Mouse (Mus musculus): ENCODE results near the gene Kpnb1. TPM values are rescaled to one million over a fixed set of nuclear protein-coding genes. Genes with fewer than 3 reads are reported as not detected.
"Not testable (repeated sequence)": the region's sequence is repeated elsewhere in the genome, so short reads cannot be mapped to it uniquely, and the experiment has no call there.

Gene Kpnb1
- polyA plus RNA-seq, 1 experiment = 129 TPM

- DNase-seq (ENCODE audit: low read depth) = peak; percentile 40
- TF ChIP-seq POLR2A (IDR thresholded peaks at IDR 0.05; ENCODE audit: borderline replicate concordance, extremely low read depth, insufficient read depth, insufficient read length, poor library complexity, severe bottlenecking) = no peak
- peak; percentile 75; the same call in 1 of the 2 replicates for TF ChIP-seq CTCF (IDR thresholded peaks at IDR 0.05; ENCODE audit: borderline replicate concordance, extremely low read depth, insufficient read depth, insufficient read length)
Observed at GRCm38 (mm10) chr11:97198601-97199000, 10.9 kb upstream of the Kpnb1 start.

- no peak for DNase-seq (ENCODE audit: low read depth)
- TF ChIP-seq POLR2A (IDR thresholded peaks at IDR 0.05; ENCODE audit: borderline replicate concordance, extremely low read depth, insufficient read depth, insufficient read length, poor library complexity, severe bottlenecking) (no peak), CTCF (IDR thresholded peaks at IDR 0.05; ENCODE audit: borderline replicate concordance, extremely low read depth, insufficient read depth, insufficient read length) (no peak)
Observed at GRCm38 (mm10) chr11:97197021-97197420, 9.3 kb upstream of the Kpnb1 start.

DNA sequence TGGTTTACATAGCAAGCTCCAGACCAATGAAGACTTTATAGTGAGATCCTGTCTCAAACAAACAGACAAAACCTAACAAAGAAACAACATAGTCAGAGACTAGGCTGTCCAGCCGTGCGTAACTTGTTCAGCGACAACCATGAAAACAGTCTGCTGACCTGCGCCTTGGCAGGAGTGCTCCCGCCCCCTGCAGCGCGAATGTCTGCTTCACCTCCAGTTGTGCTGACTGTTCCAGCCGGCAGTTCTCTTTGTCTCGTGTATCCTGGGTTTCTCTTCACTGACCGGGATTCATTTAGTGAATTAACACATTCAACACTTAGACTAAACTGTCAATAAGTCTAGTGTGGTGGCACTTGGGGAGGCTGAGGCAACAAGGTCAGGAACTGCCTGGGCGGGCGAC is 8.9 kb upstream of the Kpnb1 start:
- no peak for TF ChIP-seq POLR2A (IDR thresholded peaks at IDR 0.05; ENCODE audit: borderline replicate concordance, extremely low read depth, insufficient read depth, insufficient read length, poor library complexity, severe bottlenecking)
- no peak for TF ChIP-seq CTCF (IDR thresholded peaks at IDR 0.05; ENCODE audit: borderline replicate concordance, extremely low read depth, insufficient read depth, insufficient read length)
- no peak for DNase-seq (ENCODE audit: low read depth)

DNA sequence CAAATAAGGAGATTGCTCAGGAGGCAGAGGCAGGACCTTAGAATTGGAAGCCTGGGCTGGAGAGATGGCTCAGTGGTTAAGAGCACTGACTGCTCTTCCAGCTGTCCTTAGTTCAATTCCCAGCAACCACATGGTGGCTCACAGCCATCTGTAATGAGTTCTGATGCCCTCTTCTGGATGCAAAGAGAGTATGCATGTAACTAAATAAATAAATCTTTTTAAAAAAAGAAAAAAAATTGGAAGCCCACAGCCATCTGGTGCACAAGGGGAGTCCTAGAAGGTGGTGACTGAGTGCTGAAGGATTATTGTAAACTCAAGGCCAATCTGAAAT is 4.9 kb upstream of the Kpnb1 start:
- peak; percentile 5 for DNase-seq (ENCODE audit: low read depth)
- TF ChIP-seq CTCF (IDR thresholded peaks at IDR 0.05; ENCODE audit: borderline replicate concordance, extremely low read depth, insufficient read depth, insufficient read length) (no peak), POLR2A (IDR thresholded peaks at IDR 0.05; ENCODE audit: borderline replicate concordance, extremely low read depth, insufficient read depth, insufficient read length, poor library complexity, severe bottlenecking) (no peak)

DNA sequence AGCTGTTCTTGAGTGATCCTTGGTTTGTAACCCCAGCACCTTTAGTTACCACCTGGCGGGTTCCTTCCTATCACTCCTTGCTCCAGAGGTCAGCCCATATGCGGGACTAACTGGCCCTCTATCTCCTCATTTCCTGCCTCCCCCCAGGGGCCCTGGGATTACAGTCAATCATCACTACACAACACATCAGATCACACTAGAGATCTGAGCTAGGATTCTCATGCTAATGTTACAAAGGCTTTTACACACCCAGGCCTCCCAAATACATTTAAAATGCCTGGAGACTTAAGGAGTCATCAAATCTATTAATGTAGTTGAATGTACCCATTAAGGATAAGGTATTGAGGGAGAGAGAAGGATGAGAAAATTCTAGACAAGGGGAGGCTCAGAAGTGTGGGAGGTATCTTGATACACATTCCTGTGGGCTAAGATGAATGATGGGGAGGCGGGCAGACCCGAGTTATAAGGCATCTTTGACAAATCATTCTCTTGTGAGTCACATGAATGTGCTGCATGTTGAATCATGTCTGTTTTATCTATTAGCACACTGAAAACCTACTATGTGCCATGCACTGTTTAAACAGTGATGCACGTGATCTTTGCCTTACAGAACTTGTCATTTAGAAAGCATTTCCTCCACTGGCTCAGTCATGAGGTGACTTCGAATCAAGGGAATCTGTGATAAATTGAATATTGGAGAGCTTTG is 4.4 kb upstream of the Kpnb1 start:
- DNase-seq (ENCODE audit: low read depth) = no peak
- no peak for TF ChIP-seq CTCF (IDR thresholded peaks at IDR 0.05; ENCODE audit: borderline replicate concordance, extremely low read depth, insufficient read depth, insufficient read length)
- no peak for TF ChIP-seq POLR2A (IDR thresholded peaks at IDR 0.05; ENCODE audit: borderline replicate concordance, extremely low read depth, insufficient read depth, insufficient read length, poor library complexity, severe bottlenecking)

DNA sequence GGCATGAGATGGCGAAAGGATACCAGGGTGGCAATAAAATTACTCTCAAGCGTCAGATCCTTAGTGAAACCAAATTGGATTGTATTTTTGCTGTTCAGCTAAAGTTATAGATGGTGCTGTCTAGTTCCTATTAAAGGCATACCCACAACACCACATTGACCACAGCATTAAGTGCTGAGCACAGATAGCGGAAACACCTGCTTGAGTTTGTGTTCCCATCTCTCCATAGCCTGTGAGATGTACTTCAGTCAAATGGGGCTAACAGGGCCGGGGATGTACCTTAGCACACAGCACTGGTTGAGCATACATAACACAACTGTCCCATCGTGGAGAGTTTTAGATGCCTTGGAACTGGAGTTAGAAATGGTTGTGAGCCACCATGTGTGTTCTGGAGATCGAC is 3.3 kb upstream of the Kpnb1 start:
- no peak for DNase-seq (ENCODE audit: low read depth)
- TF ChIP-seq POLR2A (IDR thresholded peaks at IDR 0.05; ENCODE audit: borderline replicate concordance, extremely low read depth, insufficient read depth, insufficient read length, poor library complexity, severe bottlenecking) (no peak), CTCF (IDR thresholded peaks at IDR 0.05; ENCODE audit: borderline replicate concordance, extremely low read depth, insufficient read depth, insufficient read length) (no peak)

DNA sequence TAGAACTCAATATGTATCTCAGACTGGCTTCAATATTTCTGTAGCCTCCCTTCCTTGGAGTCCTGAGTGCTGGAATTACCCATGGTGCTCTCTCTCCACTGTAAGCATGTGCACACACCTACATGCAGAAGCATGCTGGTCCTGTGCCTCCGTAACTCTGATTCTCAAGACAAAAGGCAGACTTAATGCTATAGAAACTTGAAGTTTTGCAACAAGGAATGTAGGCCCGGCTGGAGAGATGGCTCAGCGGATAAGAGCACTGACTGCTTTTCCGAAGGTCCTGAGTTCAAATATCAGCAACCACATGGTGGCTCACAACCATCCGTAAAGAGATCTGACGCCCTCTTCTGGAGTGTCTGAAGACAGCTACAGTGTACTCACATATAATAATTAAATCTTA is 2.0 kb upstream of the Kpnb1 start:
- not testable (repeated sequence) for DNase-seq (ENCODE audit: low read depth)

GRCm38 (mm10) chr11:97189231-97189630 is 1.6 kb upstream of the Kpnb1 start:
- DNase-seq (ENCODE audit: low read depth) = no peak
- no peak for TF ChIP-seq CTCF (IDR thresholded peaks at IDR 0.05; ENCODE audit: borderline replicate concordance, extremely low read depth, insufficient read depth, insufficient read length)
- no peak for TF ChIP-seq POLR2A (IDR thresholded peaks at IDR 0.05; ENCODE audit: borderline replicate concordance, extremely low read depth, insufficient read depth, insufficient read length, poor library complexity, severe bottlenecking)

DNA sequence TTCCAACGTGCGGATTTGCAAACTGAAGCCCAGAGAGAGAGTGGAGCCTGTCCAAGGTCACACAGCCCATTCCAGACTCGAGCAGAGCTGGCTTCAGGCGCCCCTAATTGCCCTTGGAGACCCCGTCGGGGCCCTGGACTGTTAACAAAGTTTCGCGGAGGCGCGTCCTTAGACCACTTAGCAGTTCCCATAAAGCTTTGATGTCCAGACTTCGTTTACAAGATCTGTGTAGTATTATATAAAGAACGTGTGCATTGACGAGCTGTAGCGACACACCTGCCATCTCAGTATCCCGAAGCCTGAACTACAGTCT is 918 bp upstream of the Kpnb1 start:
- no peak for DNase-seq (ENCODE audit: low read depth)
- TF ChIP-seq POLR2A (IDR thresholded peaks at IDR 0.05; ENCODE audit: borderline replicate concordance, extremely low read depth, insufficient read depth, insufficient read length, poor library complexity, severe bottlenecking) = no peak
- TF ChIP-seq CTCF (IDR thresholded peaks at IDR 0.05; ENCODE audit: borderline replicate concordance, extremely low read depth, insufficient read depth, insufficient read length) = no peak

DNA sequence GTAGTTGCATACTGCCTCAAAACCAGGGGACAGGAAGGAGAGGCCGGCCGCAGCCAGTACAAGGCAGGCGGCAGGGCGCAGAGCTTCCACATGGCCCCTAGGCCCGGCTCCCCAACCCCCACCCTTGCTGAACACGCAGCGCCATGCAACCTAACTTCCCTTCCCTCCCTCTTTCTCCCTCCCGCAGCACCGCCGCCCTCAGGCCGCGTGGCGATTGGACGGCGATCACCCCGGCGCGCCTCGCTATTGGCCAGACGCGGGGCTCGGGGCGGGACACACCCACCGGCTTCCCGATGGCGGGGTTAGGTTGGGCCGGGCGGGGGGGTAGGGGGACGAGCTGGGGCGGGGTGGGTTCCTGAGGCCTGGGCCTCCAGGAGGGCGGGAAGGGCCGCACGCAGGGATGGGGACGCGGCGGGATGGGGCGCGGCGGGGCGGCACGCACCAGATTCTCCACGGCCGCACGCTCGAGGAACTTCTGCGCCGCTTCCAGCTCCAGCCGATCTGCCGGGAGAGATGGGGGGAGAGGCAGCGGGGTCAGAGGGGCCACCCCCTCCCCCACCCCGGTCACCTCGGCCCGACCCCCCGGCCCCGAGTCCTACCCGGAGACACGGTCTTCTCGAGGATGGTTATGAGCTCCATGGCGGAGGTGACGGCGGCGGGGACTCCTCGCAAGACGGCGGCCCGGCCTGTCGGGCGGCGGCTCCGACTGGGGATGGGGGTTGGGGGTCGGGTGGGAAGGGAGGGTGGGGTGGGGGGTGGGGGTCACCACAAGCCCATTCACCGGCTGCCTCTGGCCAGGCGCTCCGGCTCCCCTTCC is 526 bp downstream of the Kpnb1 start:
- peak; percentile 99 for DNase-seq (ENCODE audit: low read depth)
- TF ChIP-seq CTCF (IDR thresholded peaks at IDR 0.05; ENCODE audit: borderline replicate concordance, extremely low read depth, insufficient read depth, insufficient read length) (no peak), POLR2A (IDR thresholded peaks at IDR 0.05; ENCODE audit: borderline replicate concordance, extremely low read depth, insufficient read depth, insufficient read length, poor library complexity, severe bottlenecking) (peak; percentile 65)

DNA sequence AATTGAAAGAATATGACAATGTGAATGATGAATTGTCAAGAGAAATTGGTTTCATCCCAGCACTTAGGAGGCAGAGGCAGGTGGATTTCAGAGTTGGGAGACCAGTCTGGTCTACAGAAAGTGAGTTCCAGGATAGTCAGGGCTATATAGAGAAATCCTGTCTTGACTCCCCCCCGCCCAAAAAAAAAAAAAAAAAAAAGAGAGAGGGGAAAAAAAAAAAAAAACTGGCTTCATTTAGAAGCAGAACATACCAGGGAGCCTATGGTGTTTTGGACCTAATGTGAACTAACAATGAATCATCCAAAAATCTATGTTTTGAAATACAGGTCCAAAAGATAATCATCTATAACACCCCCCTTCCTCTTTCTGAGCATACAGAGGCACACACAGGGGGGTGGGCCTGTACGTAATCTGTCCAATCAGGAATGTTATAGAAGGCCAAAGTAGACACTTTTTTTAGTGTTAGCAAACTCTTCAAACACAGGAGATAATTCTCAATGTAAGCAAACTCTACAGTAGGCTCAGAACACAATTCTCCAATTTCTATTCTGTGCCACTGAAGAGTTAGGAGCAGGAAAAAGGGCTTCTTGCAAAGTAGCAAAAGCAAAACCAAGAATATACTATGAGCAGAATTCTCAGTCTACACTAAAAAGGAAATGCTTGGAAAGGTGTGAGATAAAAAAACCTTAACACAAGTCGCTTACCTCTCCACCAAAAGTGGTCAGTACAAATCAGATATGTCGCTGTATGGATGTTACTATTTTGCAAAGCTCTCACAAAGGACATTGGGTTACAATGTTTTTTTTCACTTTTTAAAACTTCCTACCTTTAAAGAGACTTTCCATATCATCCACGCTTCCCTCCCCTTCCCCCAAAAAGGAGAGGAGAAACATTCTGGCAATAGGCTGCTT is 1.7 kb downstream of the Kpnb1 start:
- TF ChIP-seq CTCF (IDR thresholded peaks at IDR 0.05; ENCODE audit: borderline replicate concordance, extremely low read depth, insufficient read depth, insufficient read length) (no peak), POLR2A (IDR thresholded peaks at IDR 0.05; ENCODE audit: borderline replicate concordance, extremely low read depth, insufficient read depth, insufficient read length, poor library complexity, severe bottlenecking) (no peak)
- no peak for DNase-seq (ENCODE audit: low read depth)
